Mouse (Mus musculus) lung, postnatal 36 days (tissue): ENCODE measurements at regions not wholly inside any gene's neighbourhood (a gene's known extent, or its start where the extent isn't known, plus 50 kb on each side); places are given as distances from the start of the nearest gene placed in this dataset.

Experiments used
- DNase-seq: peaks from one replicate; pipeline ENCODE4 v3.0.0; 2022; ENCODE audit warnings: mixed read lengths

GRCm38 (mm10) chr4:56686141-56686540 is 53.7 kb upstream of the Gm26657 start:
- DNase-seq, result no peak

DNA sequence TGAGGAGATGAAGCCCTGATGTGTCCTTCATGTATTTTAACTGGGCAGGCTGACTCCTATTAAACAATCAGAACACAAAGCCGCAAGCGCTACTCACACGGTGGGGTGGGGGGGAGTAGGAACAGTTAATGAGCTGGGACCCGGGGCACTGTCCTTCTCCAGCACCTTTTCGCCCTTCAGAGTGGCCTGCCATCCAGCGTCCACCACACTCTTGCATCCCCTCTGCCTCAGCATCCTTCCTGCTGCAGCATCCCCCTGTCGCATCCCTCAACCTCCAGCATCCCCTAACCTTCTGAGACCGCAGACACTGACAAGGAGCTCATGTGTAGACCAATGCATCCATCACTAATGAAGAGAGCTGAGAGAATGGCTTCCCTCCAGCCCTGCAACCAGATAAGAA is 54.2 kb upstream of the Gm26657 start:
- no peak for DNase-seq

DNA sequence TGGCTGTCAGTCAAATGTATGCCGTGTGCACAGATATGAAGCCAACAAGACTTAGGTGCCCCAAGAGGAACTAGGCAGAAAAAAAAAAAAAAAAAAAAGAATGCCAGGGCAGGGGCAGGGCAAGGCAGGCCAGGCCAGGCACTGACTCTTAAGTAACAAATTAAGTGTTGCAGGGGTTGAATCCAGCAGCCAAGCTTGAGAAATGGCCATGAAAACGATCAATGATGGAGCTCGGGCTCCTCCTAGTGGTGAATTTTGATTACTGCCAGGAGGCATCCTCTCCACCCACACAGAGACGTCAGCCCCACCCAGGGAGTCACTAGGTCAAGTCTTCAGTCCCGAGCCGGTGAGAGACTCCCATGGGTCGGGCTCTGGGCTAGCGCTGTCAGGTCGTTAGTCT is 54.7 kb upstream of the Gm26657 start:
- peak; percentile 92 for DNase-seq

- peak; percentile 23 for DNase-seq
These were observed 55.8 kb upstream of the Gm26657 start for GRCm38 (mm10) chr4:56684031-56684430.

GRCm38 (mm10) chr4:56681121-56681520 is 58.7 kb upstream of the Gm26657 start:
- peak; percentile 11 for DNase-seq

DNA sequence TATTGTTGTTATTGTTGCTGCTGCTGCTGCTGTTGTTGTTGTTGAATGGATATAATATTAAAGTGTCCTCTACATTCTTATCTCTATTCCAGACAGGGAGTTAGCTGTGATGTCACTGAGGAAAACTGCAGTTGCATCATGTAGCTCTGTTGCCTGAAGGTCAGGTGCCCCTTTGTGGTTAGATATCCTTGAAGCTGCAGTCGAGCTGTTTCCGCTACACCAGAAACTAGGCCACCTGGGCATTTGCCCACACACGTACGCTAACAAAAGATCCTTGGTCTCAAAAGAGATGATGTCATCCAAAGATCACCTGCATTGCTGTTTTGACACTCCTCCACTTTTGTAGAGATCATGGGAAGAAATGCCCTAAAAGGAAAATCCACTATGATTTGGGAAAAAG is 66.0 kb upstream of the Gm26657 start:
- DNase-seq, result no peak

DNA sequence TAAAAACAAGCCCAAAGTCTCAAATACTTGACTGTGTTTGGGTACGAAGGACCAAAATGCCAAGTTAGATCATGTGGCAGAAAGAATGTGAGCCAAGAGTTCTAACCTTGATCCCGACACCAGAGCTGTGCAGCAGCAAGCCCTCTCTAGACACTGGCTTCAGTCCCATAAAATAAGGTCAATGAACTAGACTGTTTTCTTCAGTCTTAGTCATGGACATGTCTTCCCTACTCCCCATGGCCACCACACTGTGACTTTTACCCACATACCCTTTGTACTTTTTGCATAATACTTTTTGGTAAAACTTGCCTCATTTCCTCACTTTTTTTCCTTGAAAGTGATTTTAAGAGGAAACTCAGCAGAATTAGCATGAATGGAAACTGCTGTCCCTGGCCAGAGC is 74.9 kb upstream of the Gm26657 start:
- no peak for DNase-seq

GRCm38 (mm10) chr4:56661816-56662215 is 78.1 kb upstream of the Gm26657 start:
- DNase-seq, result no peak

- DNase-seq, result no peak
These were observed 82.8 kb upstream of the Gm26657 start for GRCm38 (mm10) chr4:56657046-56657445.

DNA sequence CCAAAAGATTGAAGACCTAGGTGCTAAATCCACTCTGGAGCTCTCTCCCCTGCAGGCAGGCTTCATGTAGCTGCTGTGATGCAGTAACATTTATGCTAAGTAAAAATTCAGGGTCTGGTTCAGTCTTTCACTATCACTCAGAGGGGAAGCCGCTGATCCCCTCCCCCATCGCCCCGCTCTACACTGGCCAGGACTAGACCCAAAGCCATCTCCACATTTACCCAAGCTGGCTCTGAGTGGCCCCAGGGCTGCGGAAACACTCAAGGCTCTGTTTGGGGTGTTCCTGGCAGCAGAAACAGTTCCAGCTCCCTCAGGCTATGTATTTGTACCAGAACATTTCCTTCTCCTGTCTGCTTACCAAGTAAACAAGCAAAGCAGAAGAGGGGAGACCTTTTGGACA is 85.5 kb upstream of the Gm26657 start:
- DNase-seq, result peak; percentile 20

DNA sequence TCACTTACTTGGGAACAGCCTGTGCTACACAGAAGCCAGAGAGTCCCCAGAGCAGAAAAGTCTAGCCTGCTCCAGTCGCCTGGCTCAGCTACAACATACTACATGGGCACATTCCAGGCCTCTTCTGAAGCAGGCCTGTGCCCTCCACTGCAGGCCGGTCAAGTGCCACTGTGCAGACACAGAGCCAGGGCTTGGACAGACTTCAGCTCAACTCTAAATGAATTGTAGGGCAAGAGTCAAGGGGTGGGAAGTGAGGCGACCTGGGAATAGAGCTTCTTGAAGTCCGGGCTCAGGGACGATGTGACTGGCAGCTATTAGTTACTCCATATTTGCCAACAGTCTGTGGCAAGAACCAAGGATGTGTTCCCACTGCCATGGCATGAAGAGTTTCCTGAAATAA is 87.1 kb upstream of the Gm26657 start:
- peak; percentile 61 for DNase-seq

DNA sequence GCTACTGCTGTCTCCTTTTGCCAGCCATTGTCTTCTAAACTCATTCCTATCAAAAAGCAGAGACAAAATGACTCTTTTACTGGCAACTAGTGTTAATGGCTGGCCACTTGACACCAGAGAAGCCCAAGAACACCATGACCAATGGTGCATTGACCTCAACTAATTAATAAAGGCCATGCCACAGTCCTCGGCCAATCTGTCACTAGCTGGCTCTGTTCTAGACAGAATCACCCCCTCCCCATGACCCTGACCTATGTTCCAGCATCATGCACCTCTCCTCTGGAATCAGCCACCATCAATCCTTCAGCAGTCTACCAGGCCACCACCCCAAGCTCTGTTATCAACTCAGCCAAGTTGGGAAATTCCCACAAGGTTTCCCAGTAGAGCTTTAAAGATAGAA is 90.1 kb upstream of the Gm26657 start:
- no peak for DNase-seq

- DNase-seq, result peak; percentile 65
These were observed 95.6 kb upstream of the Gm26657 start for GRCm38 (mm10) chr4:56643999-56644962.

- no peak for DNase-seq
These were observed 96.4 kb upstream of the Gm26657 start for GRCm38 (mm10) chr4:56643491-56643890.

DNA sequence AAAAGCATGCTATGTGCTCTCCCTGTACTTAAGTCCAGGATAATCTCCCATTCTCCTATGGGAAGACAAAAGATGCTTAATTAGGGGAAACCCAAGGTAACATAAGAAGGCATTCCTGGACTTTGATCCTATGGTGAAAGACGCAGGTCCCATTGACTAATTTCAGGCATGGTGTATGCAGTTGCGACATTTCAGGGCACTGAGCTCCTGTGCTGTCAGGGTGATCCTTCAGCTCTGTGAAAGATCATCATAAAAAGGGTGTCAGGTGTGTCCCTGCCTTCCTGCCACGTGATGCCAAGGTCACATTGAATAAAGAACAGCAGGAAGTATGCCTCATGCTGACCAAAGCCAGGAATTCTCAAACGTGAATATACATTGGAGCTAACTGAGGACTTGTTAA is 100.2 kb upstream of the Gm26657 start:
- DNase-seq, result no peak

- peak; percentile 86 for DNase-seq
These were observed 101.0 kb upstream of the Gm26657 start for GRCm38 (mm10) chr4:56638704-56639478.

GRCm38 (mm10) chr4:56636265-56636664 is 103.6 kb upstream of the Gm26657 start:
- DNase-seq, result no peak

DNA sequence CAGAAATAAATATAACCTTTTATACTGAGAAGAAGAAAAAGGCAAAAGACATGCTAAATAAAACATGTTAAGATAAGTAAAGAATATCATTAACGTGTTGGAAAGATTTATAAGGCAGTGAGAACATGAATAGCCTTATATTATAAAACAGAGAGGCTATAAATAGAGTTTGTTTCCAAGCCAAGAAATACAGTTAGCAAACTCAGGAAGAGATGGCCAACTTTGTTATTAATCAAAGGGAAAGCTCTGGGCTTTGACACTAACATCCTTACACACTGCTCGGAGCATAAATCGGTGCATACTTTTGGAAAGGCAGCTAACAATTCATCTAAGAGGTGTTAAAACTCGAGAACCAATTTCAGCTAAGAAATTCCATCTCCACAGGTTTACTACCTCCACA is 106.3 kb upstream of the Gm26657 start:
- DNase-seq, result no peak

- DNase-seq, result no peak
These were observed 109.6 kb upstream of the Gm26657 start for GRCm38 (mm10) chr4:56630251-56630650.

DNA sequence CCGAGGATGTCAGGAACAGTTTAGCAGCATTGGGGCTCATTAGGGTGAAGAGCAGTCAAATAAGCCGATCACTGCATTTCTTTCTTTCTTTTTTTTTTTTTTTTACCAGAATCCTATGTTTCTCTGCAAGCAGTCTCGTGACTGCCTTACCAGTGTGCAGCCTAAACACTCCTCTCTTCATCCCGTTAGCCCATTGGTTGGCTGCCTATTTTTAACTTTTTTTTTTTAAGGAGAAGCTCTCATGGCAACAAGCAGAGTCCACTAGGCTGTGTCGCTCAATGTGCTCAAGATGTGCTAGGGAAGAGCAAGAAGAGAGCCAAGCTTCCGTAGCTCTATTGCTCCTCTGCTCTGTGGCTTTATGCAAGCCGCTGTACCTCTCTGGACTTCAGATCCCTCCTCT is 112.7 kb upstream of the Gm26657 start:
- DNase-seq, result no peak

GRCm38 (mm10) chr4:56621782-56622181 is 118.1 kb upstream of the Gm26657 start:
- DNase-seq, result no peak

DNA sequence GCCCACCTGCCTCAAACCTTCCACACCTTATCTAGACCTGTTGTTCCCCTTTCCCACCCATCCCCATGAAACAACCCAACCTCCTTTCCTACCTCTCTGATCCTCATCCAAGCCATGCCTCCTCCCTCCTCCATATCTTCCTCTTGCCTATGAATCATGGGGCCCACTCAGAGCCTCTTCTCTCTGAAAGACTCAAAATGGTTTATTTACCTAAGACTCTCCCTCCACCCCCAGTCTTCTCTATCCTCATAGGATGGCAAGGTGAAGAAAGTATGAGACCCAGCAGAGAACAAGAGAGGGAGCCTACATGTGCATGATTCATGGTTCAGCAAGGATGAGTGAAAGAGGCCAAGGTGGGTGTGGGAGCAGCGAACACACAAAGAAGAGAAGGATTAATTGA is 118.5 kb upstream of the Gm26657 start:
- no peak for DNase-seq

- DNase-seq, result no peak
These were observed 119.2 kb upstream of the Gm26657 start for GRCm38 (mm10) chr4:56620628-56621027.

DNA sequence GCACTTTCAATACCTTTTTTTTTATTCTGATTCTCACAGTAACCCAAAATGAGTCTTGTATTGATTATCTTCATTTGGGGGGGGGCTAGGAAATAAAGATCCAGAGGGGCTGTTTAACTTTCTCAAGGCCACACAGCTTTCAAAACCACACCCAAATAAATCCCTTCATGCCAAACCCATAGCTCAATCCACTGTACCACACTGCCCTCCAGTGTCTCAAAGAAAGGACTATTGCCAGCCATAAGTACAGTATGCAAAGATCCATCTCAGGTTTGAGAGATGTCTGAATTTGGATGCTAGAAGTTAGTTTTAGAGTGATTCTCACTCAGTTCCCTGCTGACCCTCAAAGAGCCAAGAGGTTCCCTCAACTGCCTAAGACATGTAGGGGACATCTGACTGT is 120.1 kb upstream of the Gm26657 start:
- DNase-seq, result no peak
